Mouse (Mus musculus) heart, postnatal 14 days (tissue): ENCODE measurements at regions not wholly inside any gene's neighbourhood (a gene's known extent, or its start where the extent isn't known, plus 50 kb on each side); places are given as distances from the start of the nearest gene placed in this dataset.

Experiments
- DNase-seq, 2 experiments: peaks; one replicate each; pipeline ENCODE4 v3.0.0; 2021 to 2022
- intact Hi-C: fragments of 180-260 bp; cut with DNase I; formaldehyde crosslinking; loops from one replicate; pipeline ENCODE4 v1.15.1; 2025

DNA sequence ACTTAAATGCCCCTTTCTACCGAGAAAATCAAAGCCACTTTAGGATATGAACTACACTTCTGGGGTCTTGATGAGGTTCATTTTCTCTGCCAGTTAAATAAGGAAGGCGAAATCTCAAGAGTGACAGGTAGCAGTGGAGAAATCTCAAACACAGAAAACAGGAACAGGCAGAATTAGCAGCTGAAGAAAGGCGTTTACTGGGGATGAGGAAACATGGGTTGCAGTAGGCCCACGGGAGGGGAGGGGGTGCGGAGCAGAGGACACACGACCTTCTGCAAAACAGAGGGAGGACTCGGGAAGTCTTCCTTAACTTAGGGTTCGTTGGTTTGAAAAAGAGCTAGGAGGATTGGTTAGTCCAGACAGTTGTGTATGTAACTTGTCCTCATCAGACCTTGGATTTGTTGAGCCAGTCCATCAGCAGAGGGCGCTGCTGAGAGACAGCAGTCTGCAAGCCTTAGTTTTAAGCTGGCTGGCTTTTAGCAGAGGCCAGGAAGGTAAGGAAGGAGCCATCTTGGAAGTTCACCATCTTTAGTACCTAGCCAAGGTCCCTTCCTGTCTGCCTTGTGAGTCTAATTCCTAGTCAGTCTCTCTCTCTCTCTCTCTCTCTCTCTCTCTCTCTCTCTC is 204.0 kb downstream of the Usp46 start:
- DNase-seq: peak; percentile 63 to 72
- intact Hi-C loops: no loop called here

DNA sequence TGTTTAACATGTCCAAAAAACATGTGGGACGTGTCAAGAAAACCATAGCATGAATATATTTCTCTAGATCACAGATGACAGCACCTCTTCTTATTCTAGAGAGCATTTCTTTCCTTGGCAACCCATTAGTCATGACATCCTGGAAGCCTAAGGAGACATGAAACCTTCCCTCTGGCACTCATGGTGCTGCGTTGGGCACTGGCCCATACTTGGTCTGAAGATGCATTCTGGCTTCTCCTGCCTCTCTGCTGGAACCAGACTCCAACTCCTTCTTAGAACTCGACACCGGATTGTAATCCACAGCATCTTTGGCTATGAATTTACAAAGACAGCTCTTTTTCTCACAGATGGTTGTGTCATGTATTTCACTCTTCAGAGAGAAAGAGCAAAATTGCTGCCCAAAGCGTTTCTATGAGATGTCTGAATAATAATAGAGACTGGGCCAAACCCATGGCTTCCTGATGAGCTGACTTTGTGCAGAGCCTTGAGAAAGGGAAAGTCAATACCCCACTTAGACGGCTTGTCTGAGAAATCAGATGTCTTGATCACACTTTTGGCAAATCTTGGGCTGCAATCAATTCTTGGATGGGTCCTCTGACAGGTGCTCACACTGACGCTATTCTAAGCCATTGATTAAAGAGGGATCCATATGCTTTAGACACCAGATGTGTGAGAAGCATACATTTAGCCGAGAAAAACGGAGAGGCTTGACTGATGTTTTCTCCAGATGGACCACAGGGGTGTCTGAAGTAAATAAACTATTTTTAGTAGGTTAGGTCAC is 195.4 kb downstream of the Usp46 start:
- no peak for DNase-seq
- intact Hi-C loops: no loop called here

DNA sequence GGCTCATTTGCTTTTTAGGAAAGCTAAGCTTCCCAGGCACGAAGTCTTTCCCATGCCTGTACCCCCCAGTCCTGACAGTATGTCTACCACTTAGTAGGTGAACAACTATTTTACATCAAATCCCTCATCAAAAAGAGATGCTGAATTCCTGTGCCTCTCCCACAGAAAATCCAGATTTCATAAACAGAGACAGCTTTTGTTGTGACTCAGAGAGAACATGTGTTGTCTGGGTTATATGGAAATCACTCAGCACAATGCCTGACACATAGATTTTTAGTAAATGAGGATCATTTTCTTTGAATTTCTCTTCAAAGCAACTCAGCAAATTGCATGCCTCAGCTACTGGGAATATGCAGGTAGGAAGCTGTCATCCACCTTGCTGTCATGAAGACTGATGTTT is 193.5 kb downstream of the Usp46 start:
- DNase-seq: no peak
- intact Hi-C loops: no loop called here

DNA sequence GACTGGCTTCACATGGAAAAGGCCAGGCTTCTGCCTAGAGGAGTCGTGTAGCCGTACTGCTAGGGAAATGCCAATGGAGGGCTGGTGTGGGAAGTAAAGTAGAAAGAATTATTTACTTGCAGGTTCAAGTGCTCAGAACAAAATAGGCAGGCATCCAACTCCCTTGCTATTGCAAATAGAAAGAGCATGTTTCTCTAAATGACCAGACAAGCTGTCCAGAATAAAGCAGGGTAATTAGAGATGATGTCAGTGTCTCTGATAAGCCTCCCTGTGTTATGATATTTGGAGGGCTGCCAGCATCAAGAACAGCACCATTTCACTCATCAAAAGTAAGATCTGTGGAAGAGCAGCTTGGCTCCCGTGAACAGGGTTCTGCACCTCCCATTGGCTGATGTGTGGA is 192.4 kb downstream of the Usp46 start:
- peak in 1 of 2 experiments; percentile 10 for DNase-seq
- intact Hi-C loops: no loop called here

DNA sequence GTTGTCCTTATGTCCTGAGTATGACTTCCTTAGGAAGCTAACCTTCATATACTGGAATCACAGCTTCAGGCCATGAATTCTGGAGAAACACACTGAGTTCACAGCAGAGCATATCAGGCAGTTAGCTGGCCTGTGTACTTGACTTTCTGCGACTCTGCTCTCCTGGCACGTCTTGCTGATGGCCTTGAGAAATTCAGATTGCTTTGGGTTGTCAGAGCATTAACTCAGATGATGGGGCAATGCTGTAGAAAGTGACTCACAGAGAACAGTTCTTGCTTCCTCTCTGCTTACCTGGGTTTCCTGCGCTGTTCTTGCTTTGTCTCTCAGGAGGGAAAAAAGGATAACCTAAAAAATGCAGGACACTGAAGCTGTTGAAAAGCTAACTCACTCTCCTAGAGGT is 187.3 kb downstream of the Usp46 start:
- DNase-seq: no peak
- intact Hi-C loops: no loop called here

DNA sequence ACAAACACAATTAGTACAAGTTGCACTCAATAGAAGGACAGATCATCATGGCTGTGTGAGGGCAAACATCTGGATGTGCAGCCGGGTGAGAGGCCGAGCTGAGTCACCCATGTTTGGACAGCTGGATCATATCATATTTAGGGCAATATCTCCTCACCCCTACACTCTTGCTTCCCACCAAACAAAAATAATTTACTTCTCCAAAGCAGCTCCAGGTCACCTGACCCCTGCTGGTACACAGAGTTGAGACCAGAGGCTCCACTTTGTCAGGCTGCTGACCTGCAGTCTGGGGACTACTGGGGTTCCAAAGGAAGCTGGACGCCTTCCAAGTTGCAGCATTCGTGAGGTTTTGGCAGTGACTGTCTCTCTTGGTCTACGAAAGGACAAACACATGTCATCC is 186.3 kb downstream of the Usp46 start:
- DNase-seq: peak; percentile 68 to 72
- intact Hi-C loops: no loop called here

DNA sequence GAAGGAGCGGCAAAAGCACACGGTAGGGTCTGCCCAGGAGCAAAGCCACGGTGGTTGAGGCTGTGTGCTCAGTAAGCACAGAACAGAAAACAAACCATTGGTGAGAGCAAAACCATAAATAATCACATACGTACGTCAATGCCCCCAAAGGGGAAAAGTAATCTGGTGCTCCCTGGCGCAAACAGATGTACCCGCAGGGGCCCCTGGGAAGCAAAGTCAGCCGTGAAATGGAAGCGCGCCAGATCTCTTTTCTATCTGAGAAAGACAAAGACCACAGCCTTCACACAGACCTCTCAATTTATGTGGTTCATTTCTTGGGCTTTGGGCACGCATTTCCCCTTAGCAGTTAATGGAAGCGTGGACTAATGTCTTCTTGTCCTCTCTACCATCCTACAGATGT is 183.2 kb downstream of the Usp46 start:
- intact Hi-C loops: no loop called here
- no peak for DNase-seq

DNA sequence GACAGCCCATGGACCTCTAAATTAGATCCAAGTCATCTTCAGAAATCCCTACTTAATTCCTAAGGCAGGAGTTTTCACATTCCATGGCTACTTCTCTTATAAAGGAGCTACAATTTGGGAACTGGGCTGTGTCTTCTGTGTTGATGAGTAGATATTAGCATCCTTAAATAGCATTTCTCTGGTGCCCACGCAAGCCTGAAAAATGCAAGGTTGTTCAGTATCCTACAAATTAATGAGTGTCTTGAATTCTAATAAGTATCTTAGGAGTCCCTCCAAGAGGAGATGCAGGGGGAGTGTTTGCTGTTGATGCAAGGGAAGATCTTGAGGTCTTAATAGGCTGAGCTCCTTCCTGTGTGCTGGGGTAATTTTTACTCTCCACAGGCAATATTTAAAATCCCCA is 182.5 kb downstream of the Usp46 start:
- DNase-seq: no peak
- intact Hi-C loops: no loop called here

DNA sequence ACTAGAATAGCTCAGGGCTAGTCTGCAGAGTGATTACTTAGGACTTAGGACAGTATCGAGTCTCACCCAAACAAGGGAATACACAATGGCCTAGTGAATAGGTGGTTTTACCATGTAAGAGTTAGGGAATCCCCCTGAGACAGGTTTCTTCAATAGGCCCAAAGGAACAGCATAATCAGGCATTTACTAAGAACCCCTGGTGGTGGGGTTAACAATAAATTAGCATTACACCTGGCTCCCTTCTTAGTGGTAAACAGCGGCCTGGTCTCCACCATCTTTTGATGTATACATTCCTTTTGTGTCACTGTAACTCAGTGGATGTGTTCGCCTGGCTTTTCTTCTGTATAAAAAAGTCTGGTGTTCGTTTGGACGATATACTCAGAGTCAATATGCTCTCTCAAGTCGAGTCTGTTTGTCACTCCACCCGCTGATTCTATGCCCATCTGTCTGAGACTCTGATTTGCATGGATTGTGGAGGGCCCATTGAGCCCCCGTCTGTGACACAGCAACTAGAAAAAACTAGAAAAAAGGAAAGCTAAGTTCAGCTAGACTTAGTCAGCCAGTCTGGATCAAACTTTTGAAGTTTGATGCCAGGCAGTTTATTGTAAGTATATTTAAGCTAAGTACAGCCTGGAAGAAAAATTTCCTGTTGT is 180.8 kb downstream of the Usp46 start:
- intact Hi-C loops: no loop called here

DNA sequence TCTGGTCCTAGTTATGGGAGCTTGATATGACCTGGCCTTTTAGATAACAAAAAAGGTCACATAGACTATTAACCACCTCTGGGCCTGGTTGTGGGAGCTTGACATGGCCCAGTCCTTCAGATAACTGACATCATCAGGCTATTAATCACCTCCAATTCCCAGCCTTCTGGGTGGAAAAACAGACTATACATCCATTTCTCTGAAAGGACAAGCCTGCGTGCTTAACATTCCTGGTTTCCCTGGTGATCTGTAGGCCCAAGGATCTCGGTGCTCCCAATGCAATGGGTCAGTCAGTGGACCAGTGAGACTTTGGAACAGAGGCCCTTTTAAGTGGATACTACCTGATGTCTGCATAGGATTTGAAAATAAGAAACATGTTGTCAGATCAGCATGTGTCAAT is 179.8 kb downstream of the Usp46 start:
- intact Hi-C loops: no loop called here
- no peak for DNase-seq

More for the DNA sequence above, 180.8 kb downstream of the Usp46 start:
- DNase-seq: no peak

DNA sequence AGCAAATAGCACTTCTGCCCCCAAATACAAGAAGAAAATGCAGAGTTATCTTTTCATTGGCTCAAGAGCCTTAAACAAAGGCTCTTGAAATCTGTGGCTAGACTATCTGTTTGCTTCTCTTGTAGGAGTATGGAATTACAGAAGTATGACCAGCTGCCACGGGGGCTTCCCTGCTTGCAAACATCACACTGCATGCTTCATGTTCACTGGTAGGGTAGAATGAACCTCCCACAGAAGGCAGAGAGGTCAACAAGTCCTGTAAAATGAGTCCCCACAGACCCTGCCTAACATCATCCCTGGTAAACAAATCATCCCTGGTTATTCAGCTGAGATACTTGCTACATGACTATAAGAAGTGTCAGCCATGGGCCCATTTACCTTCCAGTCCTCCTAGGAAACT is 178.9 kb downstream of the Usp46 start:
- no peak for DNase-seq
- intact Hi-C loops: no loop called here

DNA sequence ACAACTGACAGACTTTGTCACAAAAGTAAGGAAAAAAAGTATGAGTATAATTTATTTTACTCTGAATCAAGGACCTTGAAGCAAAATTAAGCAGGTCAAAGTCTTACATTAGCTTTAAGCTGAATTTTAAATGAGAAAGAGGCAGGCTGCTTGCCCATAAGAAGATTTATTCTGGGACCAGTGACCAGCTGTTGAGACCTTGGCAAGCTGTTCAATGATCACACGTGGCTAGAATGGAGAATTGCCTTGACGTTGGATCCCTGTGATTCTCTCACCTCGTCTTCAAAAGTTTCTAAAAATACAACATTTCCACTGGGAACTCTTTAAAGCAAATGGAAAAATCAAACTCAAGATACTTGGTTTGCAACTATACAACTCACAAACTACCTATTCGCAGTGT is 177.3 kb downstream of the Usp46 start:
- DNase-seq: no peak
- intact Hi-C loops: no loop called here

DNA sequence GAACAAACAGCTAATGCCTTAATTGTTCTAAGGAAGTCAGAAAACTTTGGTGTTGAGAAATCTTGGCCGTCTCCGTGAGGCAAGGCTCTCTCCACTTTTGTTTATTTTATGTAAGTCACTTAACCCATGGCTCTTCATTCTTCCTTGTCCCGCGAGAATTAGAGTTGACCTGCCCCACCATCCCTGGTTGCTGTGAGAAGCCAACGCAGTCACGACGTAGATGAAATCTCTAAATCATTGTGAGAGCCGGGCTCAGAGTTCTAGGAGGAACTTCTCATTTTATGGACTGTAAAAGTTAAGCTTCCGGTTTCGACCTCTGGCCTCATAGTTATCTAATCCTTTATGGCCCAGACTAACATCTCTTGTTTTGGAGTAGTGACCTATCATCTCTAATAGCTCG is 176.6 kb downstream of the Usp46 start:
- no peak for DNase-seq
- intact Hi-C loops: no loop called here

DNA sequence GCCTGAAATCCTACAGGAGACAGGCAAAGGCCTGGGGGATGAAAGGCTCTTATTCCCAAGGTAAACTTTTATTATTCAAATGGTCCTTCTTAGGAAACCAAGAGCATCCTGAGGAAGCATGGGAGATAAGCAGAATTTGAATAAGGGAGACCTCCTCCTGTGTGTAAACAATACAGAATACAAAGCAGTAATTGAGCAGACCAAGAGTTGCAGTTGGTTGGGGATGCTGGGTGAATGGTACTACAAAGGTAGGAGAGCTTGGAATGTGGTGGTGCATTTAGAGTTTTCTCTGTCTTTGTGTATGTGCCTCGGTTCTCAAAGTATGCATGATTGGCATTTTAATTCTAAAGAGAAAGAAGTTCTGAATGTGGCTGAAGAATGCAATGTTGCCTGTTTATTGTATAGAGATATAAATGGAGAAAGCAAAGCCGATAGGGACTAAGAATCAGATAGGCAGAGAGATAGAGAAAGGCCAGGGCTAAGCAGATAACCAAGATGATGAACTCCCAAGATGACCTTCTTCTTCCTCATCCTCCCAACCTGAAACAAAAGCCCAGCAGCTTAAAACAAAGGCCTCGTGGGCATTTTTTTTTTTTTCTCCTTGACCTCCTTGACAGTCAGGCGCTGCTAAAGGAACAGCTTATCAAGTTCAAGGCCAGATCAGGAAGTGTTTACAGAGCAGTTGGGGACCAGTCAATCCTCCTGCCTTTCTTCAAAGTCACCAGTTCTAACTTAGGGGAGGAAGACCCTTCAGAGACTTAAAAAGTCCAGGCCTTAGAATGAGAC is 175.6 kb downstream of the Usp46 start:
- intact Hi-C loops: no loop called here
- DNase-seq: no peak

DNA sequence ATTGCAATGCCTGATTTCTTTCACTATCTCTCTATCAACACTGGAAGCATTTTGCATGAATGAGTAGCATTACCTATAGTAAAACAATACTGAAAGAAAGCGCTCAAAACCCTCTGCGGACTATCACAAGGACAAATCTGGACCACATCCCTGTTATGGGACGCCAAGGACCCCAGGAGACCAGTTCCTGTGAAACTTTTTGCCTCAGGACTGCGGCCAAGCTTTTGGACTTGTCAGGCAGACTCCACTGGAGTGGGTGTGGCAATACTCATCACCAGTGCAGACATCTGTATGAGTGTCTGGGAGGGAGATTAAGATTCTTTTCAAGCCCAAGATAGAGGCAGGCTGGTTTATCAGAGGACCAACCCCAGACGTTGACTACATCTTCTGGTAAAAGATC is 173.0 kb downstream of the Usp46 start:
- intact Hi-C loops: no loop called here
- no peak for DNase-seq

DNA sequence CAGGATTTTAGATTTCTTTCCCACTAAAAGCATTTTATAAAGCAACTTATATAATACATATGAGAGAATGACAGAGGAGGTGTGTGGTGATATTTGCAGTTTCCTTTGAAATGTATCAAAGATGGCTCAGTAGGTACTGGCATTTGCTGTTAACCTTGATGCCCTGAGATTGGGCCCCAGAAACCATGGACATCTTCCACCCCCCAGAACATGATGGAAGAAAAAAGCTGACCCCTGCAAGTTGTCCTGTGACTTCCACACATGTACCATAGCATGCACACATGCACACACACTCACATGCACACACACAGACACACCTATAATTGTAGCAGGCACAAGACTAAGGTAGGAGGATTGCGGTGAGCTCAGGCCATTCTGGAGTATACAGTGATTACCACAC is 171.4 kb downstream of the Usp46 start:
- intact Hi-C loops: no loop called here
- no peak for DNase-seq

DNA sequence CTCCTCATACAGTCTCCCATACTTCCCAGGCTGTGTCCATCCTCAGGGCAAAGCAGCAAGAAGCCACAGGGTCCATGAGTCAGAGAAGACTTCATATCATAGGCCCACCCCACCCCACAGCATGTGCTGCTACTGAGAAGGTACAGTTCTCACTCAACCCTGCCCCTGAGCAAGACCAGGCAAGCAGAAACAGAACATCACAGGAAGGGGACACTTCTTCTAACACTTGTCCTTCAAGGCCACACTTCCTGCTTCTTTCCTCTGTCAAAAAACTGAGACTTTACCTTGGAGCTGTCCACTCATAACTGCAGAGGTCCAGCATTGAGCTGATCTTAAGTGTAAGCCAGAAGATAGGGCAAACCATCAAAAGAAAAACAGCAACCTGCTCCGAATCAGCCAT is 166.6 kb downstream of the Usp46 start:
- intact Hi-C loops: no loop called here
- DNase-seq: no peak

DNA sequence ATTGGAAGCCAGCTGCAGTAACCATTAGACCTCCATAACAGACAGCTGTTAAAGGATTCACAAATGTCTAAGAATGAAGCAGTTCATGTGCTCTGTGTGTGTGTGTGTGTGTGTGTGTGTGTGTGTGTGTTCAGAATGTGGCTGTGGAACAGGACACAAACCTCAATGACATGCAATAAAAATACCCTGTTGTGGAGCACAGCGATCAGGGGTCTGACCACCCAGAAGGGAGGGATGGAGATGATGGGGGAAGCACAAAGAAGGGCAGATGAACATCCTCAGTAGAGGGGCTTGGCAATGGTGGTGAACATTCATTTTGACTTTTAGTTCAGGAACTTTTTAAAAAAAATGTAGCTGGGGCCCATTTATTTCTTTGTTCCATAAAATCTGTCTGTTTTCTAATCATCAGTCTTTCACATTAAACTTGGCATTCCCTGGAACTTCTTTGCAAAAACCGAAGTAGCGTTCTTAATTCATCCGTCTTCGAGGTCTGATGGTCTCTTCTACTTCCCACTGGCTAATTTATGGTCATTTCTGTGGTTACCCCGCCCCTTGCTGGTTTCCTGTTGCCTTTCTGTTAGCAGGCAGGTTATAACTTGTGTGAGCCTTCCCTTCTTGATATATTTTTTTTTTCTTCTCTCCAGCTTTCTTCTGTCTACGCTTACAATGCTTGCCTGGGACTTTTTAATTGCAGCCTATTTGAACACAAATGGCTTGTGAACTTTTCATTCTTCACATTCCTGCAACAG is 165.6 kb downstream of the Usp46 start:
- DNase-seq: no peak
- intact Hi-C loops: no loop called here

DNA sequence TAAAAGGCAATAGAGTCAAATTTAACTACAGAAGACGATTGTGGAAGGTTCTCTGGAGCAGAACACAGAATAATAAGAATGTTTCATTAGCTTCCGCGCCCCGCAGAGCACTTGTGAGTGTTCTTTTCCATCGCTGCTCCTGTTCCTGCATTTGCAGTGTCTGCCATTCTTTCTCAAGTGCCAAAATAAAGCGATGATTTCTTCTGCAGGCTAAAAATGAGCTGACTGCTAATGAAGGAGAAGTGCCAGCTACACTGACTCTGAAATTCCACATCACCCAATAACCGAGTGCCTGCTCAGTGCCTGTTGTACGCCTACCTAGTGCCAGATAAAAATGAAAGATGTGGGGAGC is 165.0 kb downstream of the Usp46 start:
- no peak for DNase-seq
- intact Hi-C loops: no loop called here

DNA sequence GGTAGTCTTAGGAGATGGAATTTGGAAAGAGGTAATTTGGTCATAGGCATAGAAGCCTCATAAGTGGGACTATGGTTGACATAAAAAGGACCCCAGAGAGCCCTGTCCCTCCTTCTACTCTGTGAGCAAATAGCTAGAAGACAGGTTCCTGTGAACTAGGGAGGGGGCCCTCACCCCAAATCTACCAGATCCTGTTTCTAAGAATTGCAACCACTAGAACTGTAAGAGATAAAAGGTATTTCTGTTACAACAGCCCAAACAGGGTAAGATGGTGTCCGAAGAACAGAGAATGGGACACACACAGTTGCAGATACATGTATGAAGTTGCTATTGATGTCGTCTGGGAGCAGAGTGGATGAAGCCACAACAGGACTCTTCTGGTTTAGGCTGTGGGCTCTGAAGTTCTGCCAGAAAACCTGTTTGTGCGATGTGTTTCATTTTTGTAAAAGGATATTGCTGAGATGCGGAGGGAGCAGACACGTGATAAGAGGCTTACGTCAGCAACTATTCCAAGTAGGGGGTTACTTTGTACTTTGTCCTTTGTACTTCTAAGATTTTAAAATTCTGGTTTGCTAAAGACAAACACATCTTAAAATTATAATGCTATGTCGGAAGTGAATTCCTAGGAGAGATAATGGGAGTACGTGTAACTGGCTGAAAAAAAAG is 164.0 kb downstream of the Usp46 start:
- DNase-seq: no peak
- intact Hi-C loops: no loop called here
